Mouse (Mus musculus) 416B (cell line): ENCODE data around the gene Bach2.
A peak's percentile ranks its signal among the peaks of the same experiment; 100 is the strongest.

Experiments
- DNase-seq: peaks from one replicate; pipeline ENCODE4 v3.0.0; 2011; ENCODE audit warnings: low read depth

The Bach2 gene

DNA sequence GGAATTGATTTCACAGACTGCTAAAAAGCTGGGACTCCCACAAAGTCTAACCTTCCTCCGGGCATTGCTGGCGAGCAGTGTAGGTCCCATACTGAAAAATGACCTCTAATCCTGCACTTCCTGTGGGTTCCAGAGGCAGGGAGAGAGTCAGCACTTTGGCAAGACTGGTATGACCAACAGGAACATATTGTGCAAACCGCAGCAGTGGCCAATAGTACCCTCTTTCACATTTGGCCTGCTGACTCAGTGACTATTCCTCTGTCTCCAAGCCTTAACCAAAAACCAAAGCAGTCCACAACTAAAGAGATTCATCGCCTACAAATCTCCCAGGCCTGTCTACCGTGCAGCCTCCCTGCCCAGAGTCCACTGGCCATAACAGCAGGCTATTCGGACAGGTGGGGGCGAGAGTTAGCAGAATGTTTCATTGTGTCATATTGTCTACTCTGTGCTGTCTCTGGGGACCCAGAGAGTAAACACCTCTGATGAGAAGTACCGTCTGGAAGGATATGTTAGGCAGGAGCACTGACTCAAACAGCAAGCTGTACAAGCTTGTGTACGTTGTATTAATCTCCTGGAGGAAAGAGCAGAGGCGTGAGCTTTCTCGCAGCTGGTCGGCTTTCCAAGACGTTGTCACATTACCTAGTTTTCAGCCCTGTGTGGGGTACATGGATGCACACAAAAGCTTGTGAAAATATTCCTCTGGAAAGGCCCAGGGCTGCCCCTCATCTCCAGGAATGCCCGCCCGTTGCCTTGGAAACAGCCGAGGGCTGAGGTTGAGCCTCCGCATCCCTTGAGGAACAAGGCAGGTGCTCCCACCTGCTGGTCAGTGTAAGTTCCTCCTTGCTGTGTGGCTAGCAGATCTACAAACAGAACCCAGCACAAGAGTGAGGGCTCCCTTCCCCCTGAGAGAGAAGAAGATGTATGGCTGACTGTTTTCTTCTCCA is 331.7 kb downstream of the Bach2 start:
- DNase-seq: peak; percentile 85

DNA sequence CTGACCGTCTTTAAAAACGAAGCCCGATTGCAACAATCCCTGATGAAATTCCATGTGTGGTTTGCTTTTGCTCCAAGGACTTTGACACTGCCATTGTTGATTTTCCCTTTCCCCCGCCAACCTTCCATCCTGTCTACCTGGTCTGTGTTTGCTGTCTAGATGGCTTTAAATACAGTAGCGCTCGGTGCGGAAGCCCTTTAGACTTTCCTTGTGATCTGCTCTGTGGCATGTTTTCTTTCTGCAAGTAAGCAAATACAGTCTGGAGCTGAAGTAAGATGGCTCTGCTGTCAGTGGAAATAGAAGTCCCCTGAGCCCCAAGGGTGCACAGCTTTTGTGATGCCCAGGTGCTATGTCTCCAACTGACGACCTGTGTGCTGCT is 332.3 kb downstream of the Bach2 start:
- no peak for DNase-seq

DNA sequence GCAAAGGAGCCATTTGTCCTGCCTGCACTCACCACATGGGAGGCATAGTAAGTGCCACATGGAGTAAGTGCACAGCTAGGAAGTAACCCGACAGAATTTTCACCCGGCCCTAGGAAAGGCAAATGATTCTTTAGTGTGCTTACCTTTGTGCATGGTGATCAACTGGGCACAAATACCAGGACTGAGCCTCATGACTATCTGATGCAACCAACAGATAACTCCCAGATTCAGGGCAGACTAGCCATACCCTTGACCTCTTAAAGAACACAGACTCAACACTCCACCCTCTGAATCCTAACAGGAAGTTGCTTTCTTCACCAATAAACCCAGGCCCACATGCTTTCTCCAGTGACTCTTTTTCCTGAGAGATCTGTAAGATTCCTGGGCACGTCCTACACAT is 332.8 kb downstream of the Bach2 start:
- DNase-seq: no peak

DNA sequence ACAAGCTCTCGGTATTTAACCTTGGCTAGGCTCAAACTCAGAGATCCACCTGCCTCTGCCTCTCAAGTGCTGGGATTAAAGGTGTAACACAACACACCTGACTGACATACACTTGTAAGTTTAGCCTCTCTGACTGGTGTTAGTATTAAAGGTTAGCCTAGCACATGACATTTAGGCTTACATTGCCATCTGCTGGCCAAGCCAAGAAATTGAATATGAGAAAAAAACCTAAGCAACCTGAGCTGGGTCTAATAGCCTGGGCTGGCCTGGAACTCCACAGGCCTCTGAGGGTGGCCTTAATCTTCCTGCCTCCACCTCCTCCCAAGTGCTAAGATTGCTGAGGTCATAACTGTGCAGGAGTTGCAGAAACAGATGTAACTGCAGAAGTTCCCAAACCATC is 333.5 kb downstream of the Bach2 start:
- peak; percentile 82 for DNase-seq

DNA sequence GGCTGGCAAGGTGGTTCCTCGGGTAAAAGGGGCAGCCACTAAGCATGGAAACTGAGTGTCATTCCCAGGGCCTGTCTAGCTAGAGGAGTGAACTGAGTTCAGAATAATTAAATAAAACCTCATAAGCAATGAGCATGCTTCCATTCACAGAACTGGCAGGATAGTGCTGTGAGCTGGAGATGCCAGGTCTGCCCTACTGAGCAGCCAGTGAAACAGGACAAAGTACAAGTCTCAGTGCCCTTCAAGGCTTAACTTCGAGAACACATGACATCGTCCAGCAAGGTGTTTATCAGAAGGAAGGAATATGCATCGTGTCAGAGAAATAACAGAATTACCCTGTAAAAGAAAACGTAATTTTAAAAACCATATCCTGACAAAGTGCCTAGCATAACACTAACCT is 335.0 kb downstream of the Bach2 start:
- no peak for DNase-seq

DNA sequence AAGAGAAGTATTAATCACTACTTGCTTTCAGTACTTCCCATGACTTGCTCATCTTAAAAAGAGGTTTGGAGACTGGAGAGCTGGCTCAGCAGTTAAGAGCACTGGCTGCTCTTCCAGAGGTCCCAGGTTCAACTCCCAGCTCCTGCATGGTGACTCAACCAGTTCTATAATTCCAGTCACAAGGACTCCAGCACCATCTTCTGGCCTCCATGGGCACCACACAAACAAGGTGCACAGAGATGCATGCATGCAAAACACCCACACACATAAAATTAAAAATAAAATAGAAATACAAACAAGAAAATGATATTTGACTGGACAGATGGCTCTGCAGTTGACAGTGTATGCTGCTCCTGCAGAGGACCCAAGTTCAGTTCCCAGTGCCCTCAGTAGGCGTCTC is 336.0 kb downstream of the Bach2 start:
- peak; percentile 59 for DNase-seq

DNA sequence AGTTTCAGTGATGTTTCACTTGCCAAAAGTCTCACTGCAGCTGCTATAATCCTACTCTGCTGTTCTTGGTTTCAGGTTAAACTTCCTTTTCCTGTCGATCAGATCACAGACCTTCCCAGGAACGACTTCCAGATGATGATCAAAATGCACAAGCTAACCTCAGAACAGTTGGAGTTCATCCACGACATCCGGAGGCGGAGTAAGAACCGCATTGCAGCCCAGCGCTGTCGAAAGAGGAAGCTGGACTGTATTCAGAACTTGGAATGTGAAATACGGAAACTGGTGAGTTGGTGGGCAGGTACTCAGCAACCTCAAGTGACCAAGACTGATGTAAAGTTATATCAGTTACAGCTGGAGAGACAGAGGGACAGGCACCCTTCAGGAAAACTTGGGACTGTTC is 336.6 kb downstream of the Bach2 start:
- DNase-seq: peak; percentile 93

DNA sequence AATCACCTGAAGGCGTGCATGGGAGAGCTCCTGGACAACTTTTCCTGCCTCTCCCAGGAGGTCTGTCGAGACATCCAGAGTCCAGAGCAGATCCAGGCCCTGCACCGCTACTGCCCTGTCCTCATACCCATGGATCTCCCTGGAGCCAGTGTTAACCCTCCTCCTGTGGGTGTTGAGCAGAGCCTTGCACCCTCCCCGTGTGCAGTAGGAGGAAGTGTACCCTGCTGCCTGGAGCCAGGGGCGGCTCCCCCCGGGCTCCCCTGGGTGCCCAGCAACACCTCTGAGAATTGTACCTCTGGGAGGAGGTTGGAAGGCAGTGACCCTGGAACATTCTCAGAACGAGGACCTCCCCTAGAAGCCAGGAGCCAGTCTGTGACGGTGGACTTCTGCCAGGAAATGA is 341.2 kb downstream of the Bach2 start:
- no peak for DNase-seq

DNA sequence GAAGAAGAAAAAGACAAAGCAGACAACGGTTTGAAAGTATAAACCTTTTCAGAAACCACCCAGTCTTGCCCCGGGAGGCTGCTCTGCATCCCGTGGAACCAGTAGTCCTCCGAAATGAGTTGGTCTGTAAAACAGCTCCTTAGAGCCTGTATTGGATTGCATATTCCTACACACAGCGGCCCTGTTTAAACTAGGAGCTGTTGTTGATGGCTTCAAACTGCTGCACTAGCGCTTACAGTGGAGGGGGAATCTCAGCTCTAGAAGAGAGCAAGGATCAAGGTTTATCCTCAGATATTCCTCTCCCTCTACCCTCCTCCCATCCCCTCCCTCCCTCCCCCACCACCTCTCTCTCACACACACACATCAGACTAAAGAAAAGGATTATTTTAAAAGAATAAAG is 345.6 kb downstream of the Bach2 start:
- no peak for DNase-seq

DNA sequence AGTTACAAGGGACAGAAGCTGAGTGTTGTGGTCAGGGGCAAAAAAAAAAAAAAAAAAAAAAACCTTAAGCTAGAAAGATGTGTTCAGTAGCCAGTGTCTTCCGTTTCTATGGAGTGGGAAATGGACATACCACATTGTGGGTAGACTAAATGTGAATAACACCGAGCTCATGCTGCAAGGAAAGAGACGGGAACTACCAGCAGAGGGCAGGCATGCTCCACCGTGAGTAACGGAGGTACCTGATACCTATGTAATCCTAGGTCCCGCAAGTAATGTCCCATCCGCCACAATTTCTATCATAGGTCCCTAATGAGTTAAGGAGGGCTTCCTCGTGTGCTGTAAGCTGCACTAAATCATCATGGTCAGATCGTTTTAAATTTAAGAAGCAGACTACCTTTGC is 348.0 kb downstream of the Bach2 start:
- DNase-seq: peak; percentile 88

DNA sequence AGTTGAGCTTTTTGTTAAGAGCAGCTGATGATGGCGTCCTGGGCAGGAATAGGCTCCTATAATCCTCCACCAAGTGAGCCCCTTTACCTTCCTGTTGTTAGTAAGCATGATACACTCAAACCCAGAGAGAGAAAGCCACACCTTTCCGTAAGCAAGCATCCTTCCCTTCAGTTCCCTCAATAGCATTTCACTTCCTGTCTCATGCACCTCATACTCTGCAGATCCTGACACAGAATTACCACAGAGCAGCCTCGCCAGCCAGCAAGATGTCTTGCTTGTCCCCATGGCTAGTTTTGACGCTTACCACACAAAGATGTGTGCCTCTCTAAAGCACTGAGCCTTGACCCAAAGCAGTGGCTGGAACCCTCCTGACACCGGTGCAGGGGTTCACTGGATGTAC is 348.9 kb downstream of the Bach2 start:
- no peak for DNase-seq

DNA sequence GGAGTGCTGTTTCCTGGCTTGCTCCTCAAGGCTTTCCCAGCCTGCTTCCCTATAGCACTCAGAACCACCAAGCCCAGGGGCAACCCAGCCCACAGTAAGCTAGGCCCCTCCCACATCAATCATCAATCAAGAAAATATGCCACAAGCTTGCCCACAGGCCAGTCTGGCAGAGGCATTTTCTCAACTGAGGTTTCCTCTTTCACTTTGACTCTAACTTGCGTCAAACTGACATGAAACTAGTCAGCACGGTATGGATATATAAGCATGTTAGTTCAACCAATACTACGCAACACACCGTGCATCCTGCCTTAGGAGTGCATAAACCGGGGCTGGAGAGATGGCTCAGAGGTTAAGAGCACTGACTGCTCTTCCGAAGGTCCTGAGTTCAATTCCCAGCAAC is 349.6 kb downstream of the Bach2 start:
- peak; percentile 78 for DNase-seq

DNA sequence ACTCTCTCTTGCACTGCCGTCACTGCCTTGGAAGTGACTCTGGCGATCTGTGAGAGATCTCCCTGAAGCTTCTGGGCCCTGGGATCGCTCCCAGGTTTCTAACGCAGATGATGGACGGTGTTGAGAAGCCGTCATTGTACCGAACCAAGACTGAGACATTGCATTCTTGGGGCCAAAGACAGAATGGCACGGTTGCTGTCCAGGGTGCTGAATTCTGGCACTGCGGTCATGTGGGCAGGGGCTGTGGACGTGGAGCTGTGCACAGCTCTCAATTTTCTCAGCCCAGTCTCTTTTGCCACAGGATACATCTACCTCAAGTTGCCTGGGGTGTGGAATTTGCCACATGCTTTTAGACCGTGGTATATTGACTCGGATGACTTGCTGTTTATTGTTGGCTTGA is 362.5 kb downstream of the Bach2 start:
- DNase-seq: peak; percentile 52

DNA sequence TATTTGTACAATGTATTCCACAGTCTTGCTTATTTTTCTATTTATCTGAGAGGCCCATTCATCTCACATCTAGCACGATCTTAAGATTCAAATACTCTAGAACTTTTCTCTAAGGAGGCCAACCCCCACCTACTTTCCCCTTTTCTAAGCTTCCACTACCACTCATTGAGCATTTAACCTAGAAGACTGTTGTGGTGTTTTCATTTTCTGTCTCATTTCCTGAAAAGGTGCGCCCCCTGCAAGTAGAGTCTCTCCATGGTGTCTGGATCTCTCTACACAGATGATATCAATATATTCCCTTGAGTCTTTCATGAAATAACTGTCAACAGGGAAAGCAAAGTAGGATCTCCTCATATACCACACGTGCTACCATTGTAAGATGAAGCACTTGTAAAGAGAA is 364.1 kb downstream of the Bach2 start, which contains the start of gene Gja10:
TSS of gene Gja10 (minus strand) at position 101 of the 400 bp plus-strand sequence.
- no peak for DNase-seq

DNA sequence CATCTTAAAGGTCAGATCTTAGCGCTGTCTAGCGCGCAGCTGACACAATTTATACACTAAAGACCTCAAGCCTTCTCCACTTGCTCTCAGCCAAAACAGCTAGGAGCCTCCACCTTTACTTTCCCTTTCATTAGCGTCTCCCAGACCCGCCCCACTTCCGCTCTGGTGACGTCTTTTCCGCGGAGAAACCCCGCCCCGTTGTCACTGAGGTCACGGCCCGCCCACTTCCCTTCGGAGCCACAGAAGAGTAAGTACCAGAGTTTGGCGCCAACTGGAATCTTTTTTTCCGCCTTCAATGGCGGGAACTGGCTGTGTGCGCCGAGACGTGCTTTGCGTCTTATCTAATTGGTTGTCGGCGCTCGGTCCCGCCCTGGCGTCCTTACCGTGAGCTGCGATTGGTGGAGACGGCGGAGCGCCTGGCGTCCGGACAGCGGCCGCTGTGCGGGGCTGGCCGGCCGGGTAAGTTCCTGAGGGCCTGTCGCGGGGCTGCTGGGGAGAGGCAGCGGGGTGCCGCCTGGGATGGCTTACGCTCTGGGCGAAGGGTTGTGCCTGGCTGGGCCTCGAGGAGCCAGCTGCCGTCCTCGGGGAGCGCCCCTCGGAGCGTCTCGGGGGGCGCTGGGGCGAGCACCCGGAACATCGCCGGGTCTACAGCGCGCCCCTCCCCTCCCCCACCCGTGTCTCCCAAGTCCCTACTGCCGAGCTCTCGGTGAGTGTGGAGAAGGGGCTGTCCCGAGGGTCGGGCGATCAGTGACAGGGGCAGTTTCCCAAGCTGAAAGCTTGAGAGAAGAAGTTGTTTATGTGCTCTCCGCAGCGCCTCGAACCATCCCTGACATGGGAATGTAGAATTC is 376.7 kb downstream of the Bach2 start, which contains the start of gene Casp8ap2:
TSS of gene Casp8ap2 (plus strand) at position 418 of the 848 bp plus-strand sequence.
- DNase-seq: peak; percentile 99

DNA sequence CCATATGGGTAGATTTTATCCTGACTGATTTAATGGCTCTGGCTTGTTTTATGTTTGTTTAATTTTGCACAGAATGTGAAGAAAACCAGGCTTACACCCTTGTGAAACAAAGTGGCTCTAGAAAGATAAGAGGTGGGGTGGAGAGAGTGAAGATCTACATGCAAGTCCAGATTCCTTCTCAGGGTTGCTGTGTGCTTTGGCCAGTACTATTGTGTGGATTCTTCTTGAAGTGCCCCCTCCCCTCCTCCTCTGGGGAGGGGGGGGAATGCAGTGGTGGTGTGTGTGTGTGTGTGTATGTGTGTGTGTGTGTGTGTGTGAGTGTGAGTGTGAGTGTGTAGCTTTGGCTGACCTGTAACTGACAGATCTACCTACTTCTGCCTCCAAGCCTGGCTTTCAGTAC is 383.0 kb downstream of the Bach2 start:
- no peak for DNase-seq
